Mouse (Mus musculus) kidney, embryonic 15.5 days (tissue): ENCODE measurements around the gene Fbxo44. TPM values are rescaled to one million over a fixed set of nuclear protein-coding genes. Genes with fewer than 3 reads are reported as not detected.

ENCODE experiments used
- ATAC-seq: fragments of 200-750 bp; cut with Nextera tagmentation; replicated peaks from 2 replicates; pipeline ENCODE4 v1.8.0; 2017; ENCODE audit warnings: moderate TSS enrichment; ENCODE audit not compliant: low FRiP score
- H3K27ac ChIP-seq: fragments of 300-500 bp; sonication (generic); 2 replicates; pipeline ENCODE4 v1.5.1; 2015; ENCODE audit warnings: mild to moderate bottlenecking, inconsistent platforms
- H3K27me3 ChIP-seq: fragments of 300-500 bp; sonication (generic); 2 replicates; pipeline ENCODE4 v1.6.1; 2015; ENCODE audit warnings: inconsistent platforms
- H3K36me3 ChIP-seq: fragments of 300-500 bp; sonication (generic); 2 replicates; pipeline ENCODE4 v1.6.1; 2015; ENCODE audit warnings: inconsistent platforms
- H3K4me1 ChIP-seq: fragments of 300-500 bp; sonication (generic); 2 replicates; pipeline ENCODE4 v1.6.1; 2015; ENCODE audit warnings: inconsistent platforms
- H3K4me2 ChIP-seq: fragments of 300-500 bp; sonication (generic); 2 replicates; pipeline ENCODE4 v1.6.1; 2015; ENCODE audit warnings: moderate library complexity, mild to moderate bottlenecking, inconsistent platforms
- H3K4me3 ChIP-seq: fragments of 300-500 bp; sonication (generic); replicated peaks from 2 replicates; pipeline ENCODE4 v1.5.1; 2015; ENCODE audit warnings: mild to moderate bottlenecking, inconsistent platforms
- H3K9ac ChIP-seq: fragments of 300-500 bp; sonication (generic); 2 replicates; pipeline ENCODE4 v1.6.1; 2015; ENCODE audit warnings: mild to moderate bottlenecking, inconsistent platforms
- H3K9me3 ChIP-seq: fragments of 300-500 bp; sonication (generic); replicated peaks from 2 replicates; pipeline ENCODE4 v1.6.1; 2016; ENCODE audit warnings: inconsistent platforms
- WGBS: fragments of 180-500 bp; shearing (Covaris S2); methylation state at CpG from one replicate; pipeline ENCODE4 v1.1.7; 2015; ENCODE audit warnings: mixed read lengths; 5-methylcytosine and 5-hydroxymethylcytosine counted together
- polyA plus RNA-seq: library from polyadenylated mRNA; unstranded; fragments of >200 nt; fragmentation: Nextera tagmentation; extraction: Ambion mirVana; gene quantifications from 2 replicates; pipeline ENCODE4 v1.2.1, GENCODE M21; 2015

Fbxo44 gene
- polyA plus RNA-seq, 1 experiment from 2014 or later: 13.6 TPM

DNA sequence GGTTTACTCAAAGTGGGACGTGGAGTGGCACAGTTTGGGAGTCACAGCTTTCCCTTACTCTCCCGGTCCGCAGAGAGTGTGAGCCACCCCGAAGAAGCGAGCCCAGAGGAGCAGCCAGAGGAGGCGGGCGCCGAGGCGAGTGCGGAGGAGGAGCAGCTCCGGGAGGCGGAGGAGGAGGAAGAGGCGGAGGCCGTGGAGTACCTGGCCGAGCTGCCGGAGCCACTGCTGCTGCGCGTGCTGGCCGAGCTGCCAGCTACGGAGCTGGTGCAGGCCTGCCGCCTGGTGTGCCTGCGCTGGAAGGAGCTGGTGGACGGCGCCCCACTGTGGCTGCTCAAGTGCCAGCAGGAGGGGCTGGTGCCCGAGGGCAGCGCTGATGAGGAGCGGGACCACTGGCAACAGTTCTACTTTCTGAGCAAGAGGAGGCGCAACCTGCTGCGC lies 3.7 kb upstream of the Fbxo44 start:
- H3K27ac ChIP-seq: no peak overlapping the region
- 0% methylated on average over 29 of the region's 29 CpGs for WGBS
- H3K4me2 ChIP-seq: peak overlapping the region; percentile 65
- peaks cover 92% of the 10 kb centered on the region for H3K27me3 ChIP-seq
- H3K9me3 ChIP-seq: no peaks in the 10 kb centered on the region
- no peaks in the 10 kb centered on the region for H3K36me3 ChIP-seq
- peak overlapping the region; percentile 33 for H3K4me3 ChIP-seq
- no peak overlapping the region for H3K9ac ChIP-seq
- peak; percentile 43 for ATAC-seq
- peaks cover 54% of the 10 kb centered on the region for H3K4me1 ChIP-seq

DNA sequence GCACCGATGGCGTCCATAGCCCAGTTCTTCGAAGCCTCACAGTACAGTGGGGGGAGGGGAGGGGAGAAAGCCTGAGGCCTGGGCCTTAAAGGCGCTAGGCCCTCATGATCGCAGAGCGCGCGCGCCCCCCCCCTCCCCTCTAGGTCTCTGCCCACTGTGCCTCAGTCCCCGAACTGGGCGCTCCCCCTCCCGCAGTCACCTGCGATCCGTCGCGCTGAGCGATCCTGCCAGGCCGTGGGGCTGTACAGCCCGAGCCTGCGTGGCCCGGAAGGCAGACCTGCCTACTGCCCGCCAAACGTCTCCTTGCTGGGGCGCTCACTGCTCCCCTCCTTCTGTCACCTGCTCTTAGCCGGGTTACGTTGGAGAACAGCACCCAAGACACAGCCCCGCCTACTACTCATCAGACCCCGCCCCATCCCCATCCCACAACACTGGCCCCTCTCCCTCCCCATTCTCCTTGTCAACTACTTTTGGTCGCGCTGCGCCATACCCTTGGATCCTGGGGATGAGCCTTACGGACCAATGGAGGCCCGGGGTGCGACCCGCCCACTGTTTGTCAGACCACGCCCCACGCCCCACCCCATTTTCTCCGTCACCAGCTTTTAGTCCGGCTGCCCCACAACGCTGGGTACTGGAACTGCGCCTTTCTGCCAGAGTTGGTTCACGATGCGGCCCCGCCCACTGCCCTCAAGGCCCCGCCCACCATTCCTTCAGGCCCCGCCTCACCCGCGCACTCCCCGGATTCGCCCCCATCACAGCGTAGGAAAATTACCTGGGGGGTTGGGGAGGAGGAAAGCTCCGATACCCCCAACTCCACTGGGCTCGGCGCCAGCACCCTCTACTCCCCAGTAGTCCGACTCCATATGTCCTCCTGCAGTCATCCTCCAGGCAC lies 492 bp downstream of the Fbxo44 start:
- peaks cover 46% of the 10 kb centered on the region for H3K4me1 ChIP-seq
- peaks cover 65% of the 10 kb centered on the region for H3K27me3 ChIP-seq
- H3K27ac ChIP-seq: peak overlapping the region; percentile 60
- H3K4me3 ChIP-seq: peak overlapping the region; percentile 64
- ATAC-seq: peak; percentile 84
- H3K4me2 ChIP-seq: peak overlapping the region; percentile 99
- H3K9ac ChIP-seq: peak overlapping the region; percentile 59
- WGBS: under 1% methylated on average over 49 of the region's 55 CpGs
- H3K36me3 ChIP-seq: no peaks in the 10 kb centered on the region
- no peaks in the 10 kb centered on the region for H3K9me3 ChIP-seq

DNA sequence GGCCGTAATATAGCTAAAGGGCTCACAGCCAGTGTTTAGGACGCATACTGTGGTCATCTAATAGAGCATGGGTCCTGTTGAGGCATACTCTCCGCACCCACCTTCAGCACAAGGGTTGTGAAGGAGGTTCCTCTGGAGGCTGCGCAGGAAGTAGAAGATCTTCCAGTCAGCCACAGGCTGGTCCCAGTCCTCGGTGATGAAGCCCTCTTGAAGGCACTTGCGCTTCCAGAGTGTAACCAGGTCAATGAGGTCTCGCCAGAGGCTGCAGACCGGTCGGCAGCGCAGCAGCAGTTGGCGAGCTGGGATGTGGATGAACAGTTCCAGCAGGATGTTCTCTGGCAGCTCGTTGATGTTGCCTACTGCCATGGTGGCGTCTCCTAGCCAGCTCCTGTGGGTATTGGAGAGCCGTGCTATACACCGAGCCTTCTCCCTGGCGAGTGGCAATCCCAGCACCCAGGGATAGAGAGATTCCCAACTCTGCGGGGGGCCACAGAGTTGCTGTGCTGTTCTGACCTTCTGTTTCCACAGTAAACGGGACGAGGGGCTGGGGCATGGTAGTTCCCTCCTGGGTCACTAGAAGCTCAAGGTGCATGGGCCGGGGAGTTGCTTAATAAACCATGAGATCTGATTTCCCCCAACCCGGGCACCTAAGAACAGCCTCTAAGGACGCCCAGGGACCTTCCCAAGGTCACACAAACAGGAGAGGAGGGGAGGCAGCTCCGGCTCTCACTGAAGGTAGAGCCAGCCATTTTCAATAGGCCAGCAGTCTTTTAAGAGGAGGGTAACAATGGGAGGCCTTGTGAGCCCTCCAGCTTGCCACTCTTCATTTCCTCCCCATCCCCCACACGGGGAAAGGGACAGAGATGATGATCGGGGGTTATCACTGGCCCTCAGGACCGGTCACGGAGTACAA lies 1.6 kb downstream of the Fbxo44 start:
- no peak overlapping the region for H3K27ac ChIP-seq
- 33% methylated on average over 27 of the region's 27 CpGs for WGBS
- H3K9ac ChIP-seq: peak overlapping the region; percentile 59
- peak overlapping the region; percentile 99 for H3K4me2 ChIP-seq
- ATAC-seq: no peak
- peaks cover 54% of the 10 kb centered on the region for H3K27me3 ChIP-seq
- 0 out of 2 replicates have a peak, but pooled peaks cover 5% of the 10 kb centered on the region for H3K36me3 ChIP-seq
- H3K4me3 ChIP-seq: peak overlapping the region; percentile 64
- peaks cover 35% of the 10 kb centered on the region for H3K4me1 ChIP-seq
- H3K9me3 ChIP-seq: no peaks in the 10 kb centered on the region

DNA sequence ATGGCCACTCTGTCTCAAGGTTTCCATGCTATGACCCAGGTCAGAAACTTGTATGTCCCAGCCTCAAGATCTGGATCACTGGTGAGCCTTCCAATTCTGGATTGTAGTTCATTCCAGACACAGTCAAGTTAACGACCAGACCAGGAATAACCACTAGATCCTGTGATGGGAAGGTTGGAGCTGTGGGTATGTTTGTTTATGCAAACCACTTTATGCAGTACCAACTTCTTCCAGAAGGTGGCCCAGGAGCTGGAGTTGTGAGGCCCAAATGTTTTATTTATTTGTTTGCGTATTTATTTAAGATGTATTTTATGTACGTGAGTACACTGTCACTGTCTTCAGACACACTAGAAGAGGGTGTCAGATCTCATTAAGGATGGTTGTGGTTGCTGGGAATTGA lies 5.3 kb downstream of the Fbxo44 start:
- Histone ChIP-seq H3K36me3 (0 out of 2 replicates have a peak, but pooled peaks cover 5% of the 10 kb centered on the region), H3K4me3 (no peak overlapping the region), H3K27ac (no peak overlapping the region), H3K4me2 (no peak overlapping the region), H3K4me1 (peaks cover 33% of the 10 kb centered on the region), H3K9me3 (no peaks in the 10 kb centered on the region), H3K27me3 (peaks cover 18% of the 10 kb centered on the region), H3K9ac (no peak overlapping the region)
- no peak for ATAC-seq
- WGBS: 70% methylated on average over 3 of the region's 3 CpGs

DNA sequence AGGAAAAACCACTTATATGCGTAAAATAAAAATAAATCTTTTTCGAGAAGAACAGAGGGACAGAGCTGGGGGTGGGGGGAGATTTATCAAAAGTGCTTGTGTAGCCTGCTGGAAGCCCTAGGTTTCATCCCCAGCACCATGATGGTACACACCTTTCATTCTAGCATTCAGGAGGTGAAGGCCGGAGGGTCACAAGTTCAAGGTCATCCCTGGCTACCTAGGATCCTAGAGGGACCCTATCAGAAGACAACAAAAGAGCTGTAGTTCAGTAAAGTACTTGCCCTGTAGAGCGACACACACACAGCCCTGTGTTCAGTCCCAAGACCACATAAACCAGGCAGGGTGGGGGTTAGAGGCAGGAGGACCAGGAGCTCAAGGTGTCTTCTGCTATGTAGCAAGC lies 6.3 kb downstream of the Fbxo44 start:
- Histone ChIP-seq H3K27ac (no peak overlapping the region), H3K4me2 (no peak overlapping the region), H3K4me1 (peaks cover 34% of the 10 kb centered on the region), H3K36me3 (0 out of 2 replicates have a peak, but pooled peaks cover 5% of the 10 kb centered on the region), H3K4me3 (no peak overlapping the region), H3K9ac (no peak overlapping the region), H3K27me3 (peaks cover 16% of the 10 kb centered on the region), H3K9me3 (no peaks in the 10 kb centered on the region)
- ATAC-seq: no peak
- 88% methylated on average over 4 of the region's 4 CpGs for WGBS

DNA sequence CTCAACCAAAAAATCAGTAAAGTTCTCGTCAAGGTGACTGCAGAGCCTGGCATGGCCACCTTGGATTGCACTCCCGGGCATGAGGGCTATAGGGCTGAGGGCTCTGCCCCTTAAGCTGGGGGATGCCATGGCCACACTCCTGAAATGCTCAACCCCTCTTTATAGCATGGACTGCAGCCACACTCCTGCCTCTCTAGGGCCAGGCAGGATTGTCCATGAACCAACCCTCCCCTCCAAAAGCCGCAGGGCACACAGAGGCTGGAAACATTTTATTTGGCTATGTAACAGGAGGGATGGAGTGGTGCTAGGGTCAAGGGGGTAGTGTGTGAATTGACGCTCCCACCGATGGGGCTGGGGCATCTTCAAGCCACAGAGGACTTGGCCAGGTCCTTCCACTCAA lies 7.7 kb downstream of the Fbxo44 start:
- 0 out of 2 replicates have a peak, but pooled peaks cover 6% of the 10 kb centered on the region for H3K27me3 ChIP-seq
- peaks cover 32% of the 10 kb centered on the region for H3K4me1 ChIP-seq
- 79% methylated on average over 5 of the region's 5 CpGs for WGBS
- H3K36me3 ChIP-seq: peaks cover 7% of the 10 kb centered on the region; the same call in 1 of the 2 replicates
- 0 out of 2 replicates have a peak overlapping the region, but pooled peaks have one; percentile 97 for H3K4me2 ChIP-seq
- no peak overlapping the region for H3K9ac ChIP-seq
- H3K9me3 ChIP-seq: no peaks in the 10 kb centered on the region
- H3K27ac ChIP-seq: no peak overlapping the region
- ATAC-seq: no peak
- no peak overlapping the region for H3K4me3 ChIP-seq

DNA sequence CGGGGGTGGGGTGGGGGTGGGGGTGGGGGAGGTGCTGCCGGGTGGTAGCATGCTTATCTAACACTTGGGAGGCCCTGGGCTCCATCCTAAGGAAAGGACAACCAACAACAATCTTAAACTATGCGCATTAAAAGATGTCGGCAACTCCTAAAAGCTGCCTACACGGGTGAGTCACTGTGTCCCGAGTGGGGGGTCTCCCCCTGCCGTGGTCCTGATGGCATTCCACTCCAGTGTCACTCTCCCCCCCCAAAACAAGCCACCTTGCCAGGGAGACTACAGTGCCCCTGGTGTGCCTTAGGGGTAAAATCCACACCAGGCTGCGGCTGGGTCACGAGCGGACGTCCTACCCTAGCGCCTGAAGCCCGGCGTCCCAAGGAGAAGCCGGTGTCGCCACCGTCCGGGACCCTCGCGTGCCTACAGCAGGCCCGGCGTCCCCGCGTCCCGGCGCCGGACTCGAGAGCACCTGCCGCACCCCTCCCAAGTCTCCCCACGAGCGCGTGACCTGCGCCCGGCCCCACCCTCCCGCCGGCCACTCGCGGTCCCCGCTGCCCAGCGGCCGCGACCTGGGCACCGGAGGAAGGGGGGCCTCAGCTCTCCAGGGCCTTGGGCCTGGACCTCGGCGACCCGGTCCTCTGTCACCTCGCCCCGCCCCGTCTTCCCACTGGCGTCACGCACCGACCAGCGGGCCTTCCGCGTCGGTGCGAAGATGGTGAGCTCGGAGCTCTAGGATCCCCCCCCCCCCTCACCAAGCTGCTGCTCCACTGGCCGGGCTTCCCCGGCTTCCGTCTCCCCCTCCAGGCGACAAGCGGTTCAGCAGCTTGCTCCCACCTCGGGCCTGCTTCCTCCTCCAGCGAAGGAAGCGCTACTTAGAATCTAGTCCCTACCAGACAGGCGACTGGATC lies 8.8 kb downstream of the Fbxo44 start, which contains the start of gene Fbxo6:
TSS of gene Fbxo6 (minus strand) at position 874 of the 902 bp plus-strand sequence.
- Histone ChIP-seq H3K9ac (peak within 1 kb of the TSS; percentile 71), H3K9me3 (no peaks in the 10 kb centered on the region), H3K27me3 (0 out of 2 replicates have a peak, but pooled peaks cover 6% of the 10 kb centered on the region), H3K27ac (peak within 1 kb of the TSS; percentile 89), H3K36me3 (peaks cover 11% of the 10 kb centered on the region), H3K4me2 (peak within 1 kb of the TSS; percentile 97), H3K4me1 (peaks cover 32% of the 10 kb centered on the region), H3K4me3 (peak within 1 kb of the TSS; percentile 72)
- peak; percentile 88 for ATAC-seq
- under 1% methylated on average over 66 of the region's 67 CpGs for WGBS

DNA sequence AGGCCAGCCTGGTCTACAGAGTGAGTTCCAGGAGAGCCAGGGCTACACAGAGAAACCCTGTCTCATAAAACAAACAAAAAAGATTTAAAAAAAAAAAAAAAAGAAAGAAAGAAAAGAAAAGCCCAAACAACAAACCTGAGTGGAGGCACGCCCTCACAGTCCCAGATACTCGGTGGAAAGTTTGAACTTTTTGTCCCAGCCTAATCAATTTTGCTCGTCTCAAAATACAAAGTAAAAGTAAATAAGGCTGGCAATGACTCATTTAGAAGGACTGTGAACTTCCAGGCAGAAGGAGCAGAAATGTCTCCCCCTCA lies 9.4 kb downstream of the Fbxo44 start:
- no peak for ATAC-seq

DNA sequence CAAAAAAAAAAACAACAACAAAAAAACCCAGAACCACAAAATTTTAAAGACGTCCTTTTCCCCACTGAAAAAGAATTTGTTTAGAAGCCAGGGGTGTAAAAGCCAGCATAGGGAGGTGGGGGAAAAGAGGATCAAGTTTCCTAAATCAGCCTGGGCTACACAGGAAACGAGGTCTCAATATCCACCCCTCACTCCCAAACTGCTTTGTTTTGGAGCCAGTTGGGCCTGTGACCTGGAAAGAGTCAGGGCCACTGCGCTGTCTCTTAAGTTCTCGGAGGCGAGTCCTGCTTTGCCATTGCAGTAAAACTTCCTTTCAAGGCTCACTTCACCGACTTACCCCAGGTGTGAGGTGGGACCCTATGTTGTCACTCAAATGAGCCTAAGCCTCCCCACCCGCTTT lies 10.0 kb downstream of the Fbxo44 start:
- no peaks in the 10 kb centered on the region for H3K9me3 ChIP-seq
- H3K36me3 ChIP-seq: peaks cover 24% of the 10 kb centered on the region
- 0 out of 2 replicates have a peak, but pooled peaks cover 6% of the 10 kb centered on the region for H3K27me3 ChIP-seq
- 32% methylated on average over 7 of the region's 7 CpGs for WGBS
- ATAC-seq: no peak
- H3K4me3 ChIP-seq: no peak overlapping the region; the same call in 1 of the 2 replicates
- peaks cover 32% of the 10 kb centered on the region for H3K4me1 ChIP-seq
- H3K9ac ChIP-seq: no peak overlapping the region
- H3K27ac ChIP-seq: peak overlapping the region; percentile 89
- peak overlapping the region; percentile 97 for H3K4me2 ChIP-seq

More for the DNA sequence above, 9.4 kb downstream of the Fbxo44 start:
- H3K4me1 ChIP-seq: peaks cover 32% of the 10 kb centered on the region
- no peak overlapping the region for H3K9ac ChIP-seq
- peak overlapping the region; percentile 97 for H3K4me2 ChIP-seq
- H3K4me3 ChIP-seq: peak overlapping the region; percentile 72
- H3K9me3 ChIP-seq: no peaks in the 10 kb centered on the region
- H3K36me3 ChIP-seq: peaks cover 17% of the 10 kb centered on the region
- H3K27me3 ChIP-seq: 0 out of 2 replicates have a peak, but pooled peaks cover 6% of the 10 kb centered on the region
- 15% methylated on average over 3 of the region's 3 CpGs for WGBS
- peak overlapping the region; percentile 89 for H3K27ac ChIP-seq

DNA sequence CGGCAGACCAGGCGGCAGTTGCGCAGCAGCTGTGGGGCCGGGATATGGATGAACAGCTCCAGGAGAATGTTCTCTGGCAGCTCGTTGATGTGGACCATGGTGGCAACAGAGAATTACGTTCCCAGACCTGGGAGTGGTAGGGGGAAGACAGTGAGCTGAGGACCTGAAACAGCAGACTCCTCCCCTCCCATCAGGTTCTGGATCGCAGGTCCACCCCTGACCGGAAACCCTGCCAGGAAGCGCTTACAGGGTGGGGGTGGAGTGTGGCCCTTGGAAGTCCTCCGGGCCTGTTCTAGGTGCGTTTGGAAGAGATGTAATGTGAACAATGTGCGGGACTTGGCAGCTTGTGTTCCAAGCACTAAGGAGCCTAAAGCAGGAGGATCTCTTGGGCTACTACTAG lies 10.7 kb downstream of the Fbxo44 start:
- Histone ChIP-seq H3K9ac (no peak overlapping the region), H3K4me2 (peak overlapping the region; percentile 97), H3K4me3 (no peak overlapping the region), H3K4me1 (peaks cover 32% of the 10 kb centered on the region), H3K36me3 (peaks cover 29% of the 10 kb centered on the region), H3K27me3 (0 out of 2 replicates have a peak, but pooled peaks cover 6% of the 10 kb centered on the region), H3K27ac (peak overlapping the region; percentile 89), H3K9me3 (no peaks in the 10 kb centered on the region)
- WGBS: 29% methylated on average over 12 of the region's 12 CpGs
- ATAC-seq: 0 out of 2 replicates have a peak, but pooled peaks have one; percentile 2

DNA sequence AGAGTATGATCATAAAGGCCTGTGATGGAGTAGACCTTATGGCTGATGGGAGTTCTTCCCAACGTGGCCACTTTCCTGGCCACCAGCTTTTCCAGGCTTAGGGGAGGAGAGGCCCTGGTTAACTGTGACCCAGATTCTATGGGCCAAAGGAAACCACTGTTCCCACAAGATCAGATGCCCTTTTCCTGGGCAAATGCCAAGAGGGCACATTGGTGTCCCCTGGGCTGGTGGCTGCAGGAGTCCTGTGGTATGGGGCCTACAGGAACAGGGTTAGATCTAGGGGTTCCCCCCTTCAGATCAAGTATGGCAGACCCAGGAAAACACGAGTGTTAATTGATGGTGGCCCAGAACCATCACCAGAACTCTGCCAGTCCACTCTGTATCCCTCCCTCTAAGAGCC lies 12.6 kb downstream of the Fbxo44 start:
- 0 out of 2 replicates have a peak, but pooled peaks cover 6% of the 10 kb centered on the region for H3K27me3 ChIP-seq
- peaks cover 24% of the 10 kb centered on the region for H3K36me3 ChIP-seq
- H3K9me3 ChIP-seq: no peaks in the 10 kb centered on the region
- H3K27ac ChIP-seq: no peak overlapping the region
- H3K4me1 ChIP-seq: peaks cover 32% of the 10 kb centered on the region
- no peak overlapping the region for H3K4me3 ChIP-seq
- H3K9ac ChIP-seq: no peak overlapping the region
- 96% methylated on average over 2 of the region's 2 CpGs for WGBS
- no peak for ATAC-seq
- no peak overlapping the region for H3K4me2 ChIP-seq
